Comparison of ENCODE assay signal across 9 mouse cellular contexts in the genomic region with DNA sequence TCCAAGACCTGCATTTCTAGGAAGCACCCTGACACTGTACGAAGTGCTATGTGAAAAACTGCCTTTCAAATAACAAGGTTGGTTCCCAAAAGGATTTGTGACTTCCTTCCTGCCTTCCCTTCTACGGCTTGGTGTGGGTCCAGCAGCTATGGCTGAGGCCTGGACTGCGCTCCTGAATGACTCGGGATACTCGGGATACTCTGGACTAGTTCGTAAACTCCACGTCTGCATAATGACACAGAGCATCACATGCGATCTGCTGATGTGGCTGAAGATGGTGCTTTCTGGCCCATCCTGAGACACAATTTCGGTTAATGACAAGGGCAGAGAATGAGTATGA. TPM values are rescaled to one million over a fixed set of nuclear protein-coding genes. Genes with fewer than 3 reads are reported as not detected.
DNase-seq lines count a peak whose midpoint lies in the region; ATAC-seq and TF ChIP-seq lines count a peak whose summit lies in the region.
"Had no signal": no experiment of that assay in that cellular context is flagged by ENCODE, and none has a peak within 500 bp of the region (broad histone marks: within the 10 kb centered on the region; RNA-seq: fewer than 3 reads in every experiment).

No protein-coding gene starts in this region.

- ATAC-seq in frontal cortex, adult (ENCODE audit: low TSS enrichment), result peak; percentile 34; the same call in 1 of the 2 replicates
- peak; percentile 52 for ATAC-seq in forebrain, embryonic 13.5 days
- peak; percentile 17; the same call in 1 of the 2 replicates for ATAC-seq in liver, embryonic 16.5 days (ENCODE audit: low read depth)

- peak overlapping the region; percentile 63 for H3K4me2 ChIP-seq in forebrain, embryonic 13.5 days
- peak overlapping the region; percentile 98 for H3K4me2 ChIP-seq in liver, embryonic 16.5 days (ENCODE audit: low read depth, low read length)

- H3K27ac ChIP-seq in forebrain, embryonic 13.5 days, result peak overlapping the region; percentile 95
- H3K27ac ChIP-seq in liver, embryonic 16.5 days (ENCODE audit: low read length), result peak overlapping the region; percentile 83

- H3K27me3 ChIP-seq in C2C12 (ENCODE audit: control insufficient read depth, insufficient read depth, insufficient read length), result no peaks in the 10 kb centered on the region
- no peaks in the 10 kb centered on the region for H3K27me3 ChIP-seq in forebrain, embryonic 13.5 days
- no peaks in the 10 kb centered on the region for H3K27me3 ChIP-seq in liver, embryonic 16.5 days (ENCODE audit: control insufficient read depth, insufficient read depth, low read depth, low read length)

- no peaks in the 10 kb centered on the region for H3K9me3 ChIP-seq in forebrain, embryonic 13.5 days (replicated peaks)
- no peaks in the 10 kb centered on the region for H3K9me3 ChIP-seq in liver, embryonic 16.5 days (replicated peaks; ENCODE audit: control insufficient read depth, low read length)

- no peak for DNase-seq in frontal cortex, postnatal 25 days (ENCODE audit: low spot score in 2 of 2)
- no peak for DNase-seq in adrenal gland, adult 18-20 months (ENCODE audit: low spot score in 2 of 2)
- DNase-seq in gastrocnemius, postnatal 4 days (ENCODE audit: low spot score in 2 of 2), result no peak
- DNase-seq in adrenal gland, adult (ENCODE audit: inconsistent age in 2 of 2, low spot score in 1 of 2), result no peak

- H3K4me1 ChIP-seq in forebrain, embryonic 13.5 days, result peaks cover 17% of the 10 kb centered on the region
- peaks cover 18% of the 10 kb centered on the region for H3K4me1 ChIP-seq in liver, embryonic 16.5 days (ENCODE audit: control insufficient read depth, low read depth, low read length)

- H3ac ChIP-seq in C2C12 (ENCODE audit: control insufficient read depth, insufficient read length, low read depth), result peak overlapping the region; percentile 79

- no peak for TF ChIP-seq CTCF in C2C12 (IDR thresholded peaks at IDR 0.05; ENCODE audit: control insufficient read depth, insufficient read depth, insufficient read length)

- peak overlapping the region; percentile 61 for H3K9ac ChIP-seq in forebrain, embryonic 13.5 days
- peak overlapping the region; percentile 79 for H3K9ac ChIP-seq in liver, embryonic 16.5 days (ENCODE audit: low read depth, low read length)

- H3K4me3 ChIP-seq in C2C12 (ENCODE audit: insufficient read depth, poor library complexity, severe bottlenecking), result peak overlapping the region; percentile 12
- peak overlapping the region; percentile 34 for H3K4me3 ChIP-seq in forebrain, embryonic 13.5 days
- H3K4me3 ChIP-seq in liver, embryonic 16.5 days (ENCODE audit: low read depth, low read length), result peak overlapping the region; percentile 68

- WGBS in forebrain, embryonic 13.5 days, result 23% methylated on average over 9 of the region's 9 CpGs
- 10% methylated on average over 9 of the region's 9 CpGs for WGBS in liver, embryonic 16.5 days (ENCODE audit: insufficient replicate concordance)

- H3K36me3 ChIP-seq in C2C12 (ENCODE audit: control insufficient read depth, insufficient read depth), result peaks cover 8% of the 10 kb centered on the region
- peaks cover 25% of the 10 kb centered on the region for H3K36me3 ChIP-seq in forebrain, embryonic 13.5 days (ENCODE audit: poor library complexity, severe bottlenecking)
- H3K36me3 ChIP-seq in liver, embryonic 16.5 days (ENCODE audit: control insufficient read depth, insufficient read depth), result peaks cover 2% of the 10 kb centered on the region

- H3K79me3 ChIP-seq in C2C12 (ENCODE audit: low read depth), result no peaks in the 10 kb centered on the region

- H3K79me2 ChIP-seq in C2C12 (ENCODE audit: control insufficient read depth, insufficient read depth), result peaks cover 6% of the 10 kb centered on the region

TF ChIP-seq in C2C12, 6 proteins besides CTCF, POLR2A, EP300 and RAD21:
- TF ChIP-seq CEBPB (IDR thresholded peaks at IDR 0.05; ENCODE audit: low read depth) (no peak), FOSL1 (IDR thresholded peaks at IDR 0.05; ENCODE audit: insufficient read depth, low read length, poor library complexity, severe bottlenecking) (no peak)

RNA-seq across cellular contexts. Expression of gene C87436, which starts 33.6 kb away (rescaled TPM):
- 10.4 TPM for polyA plus RNA-seq in C2C12 (2012; fragmentation: generic; extraction: Trizol)
- polyA plus RNA-seq in forebrain, embryonic 13.5 days (2015; fragmentation: Nextera tagmentation; extraction: Ambion mirVana), result 32.0 and 34.1 TPM in 2 replicates
- polyA plus RNA-seq in liver, embryonic 16.5 days (2015; fragmentation: Nextera tagmentation; extraction: Ambion mirVana), result 10.6 and 10.8 TPM in 2 replicates
- 10 to 100 TPM; 18.1 to 18.6 TPM for total RNA-seq in adrenal gland, adult 18-20 months (2021)
- total RNA-seq in gastrocnemius, postnatal 4 days (2021), result 10 to 100 TPM; 11.3 to 12.4 TPM

RNA-seq across cellular contexts. Expression of gene Gm44790, which starts 45.3 kb away (rescaled TPM):
- polyA plus RNA-seq in C2C12 (2012; fragmentation: generic; extraction: Trizol), result not detected
- 0.35 and 0.43 TPM in 2 replicates for polyA plus RNA-seq in forebrain, embryonic 13.5 days (2015; fragmentation: Nextera tagmentation; extraction: Ambion mirVana)
- polyA plus RNA-seq in liver, embryonic 16.5 days (2015; fragmentation: Nextera tagmentation; extraction: Ambion mirVana), result not detected in 2 replicates
- 1 to 10 TPM in 1 of 2 experiments, not detected in 1; 2.7 TPM for total RNA-seq in adrenal gland, adult 18-20 months (2021)
- not detected for total RNA-seq in gastrocnemius, postnatal 4 days (2021)
- total RNA-seq: gastrocnemius, adult 18-20 months had no signal

RNA-seq across cellular contexts. Expression of gene Pcbp1, which starts 54.4 kb away (rescaled TPM):
- polyA plus RNA-seq in C2C12 (2012; fragmentation: generic; extraction: Trizol), result 453 TPM
- polyA plus RNA-seq in forebrain, embryonic 13.5 days (2015; fragmentation: Nextera tagmentation; extraction: Ambion mirVana), result 204 and 245 TPM in 2 replicates
- polyA plus RNA-seq in liver, embryonic 16.5 days (2015; fragmentation: Nextera tagmentation; extraction: Ambion mirVana), result 82.3 and 84.0 TPM in 2 replicates
- total RNA-seq in adrenal gland, adult 18-20 months (2021), result 100 to 1,000 TPM; 331 to 339 TPM
- total RNA-seq in gastrocnemius, postnatal 4 days (2021), result 100 to 1,000 TPM; 235 to 247 TPM

Comparison
In these comparisons a context has a peak if more than half of its experiments do, and no peak if none do; other contexts are left out.
1. H3K4me3 ChIP-seq: peak in every context shown above with its lines; median percentile 68 in liver, embryonic 16.5 days; 34 in forebrain, embryonic 13.5 days; 12 in C2C12.